Mouse (Mus musculus): ENCODE results near the gene Arsg.
"Not testable (repeated sequence)": the region's sequence is repeated elsewhere in the genome, so short reads cannot be mapped to it uniquely, and the experiment has no call there.

Arsg gene

DNA sequence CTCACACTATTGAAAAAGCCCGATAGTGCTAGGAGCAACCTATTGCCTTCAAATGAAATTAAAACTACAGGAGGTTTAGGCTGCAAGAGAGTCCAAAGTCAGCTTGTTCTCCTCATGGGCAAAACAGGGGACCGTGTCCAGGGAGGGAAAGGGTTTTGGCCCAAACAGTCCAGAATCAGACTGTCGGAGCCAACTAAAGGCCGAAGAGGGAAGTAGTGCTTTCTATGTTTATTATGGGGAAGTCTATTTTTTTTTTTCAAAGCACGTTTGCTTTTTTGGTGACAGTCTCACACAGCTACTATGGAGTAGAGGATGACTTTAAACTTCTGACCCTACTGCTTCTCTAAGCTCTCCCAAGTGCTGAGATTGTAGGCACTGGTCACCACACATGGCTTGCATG lies 5.0 kb upstream of the Arsg start:
- DNase-seq (ENCODE audit: extremely low spot score, low read depth, low spot score) = no peak

DNA sequence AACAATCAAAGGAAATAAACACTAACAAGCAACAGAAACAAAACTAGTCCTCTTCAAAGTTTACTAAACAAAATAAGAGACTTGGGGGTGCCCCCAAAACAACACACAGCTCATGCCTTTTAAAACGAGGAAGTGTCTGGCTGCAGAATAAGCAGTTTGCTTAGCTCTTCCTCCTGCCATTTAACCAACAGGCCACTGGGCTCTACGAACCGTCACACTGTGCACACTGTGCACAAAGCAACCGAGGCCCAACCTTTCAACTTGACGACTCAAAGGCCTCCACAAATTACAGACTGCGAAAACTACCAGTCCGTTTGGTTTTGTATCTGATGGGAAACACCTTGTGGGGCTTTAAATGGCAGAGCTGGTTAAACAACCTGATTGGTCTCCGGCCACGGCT lies 3.0 kb upstream of the Arsg start:
- DNase-seq (ENCODE audit: extremely low spot score, low read depth, low spot score) = no peak

DNA sequence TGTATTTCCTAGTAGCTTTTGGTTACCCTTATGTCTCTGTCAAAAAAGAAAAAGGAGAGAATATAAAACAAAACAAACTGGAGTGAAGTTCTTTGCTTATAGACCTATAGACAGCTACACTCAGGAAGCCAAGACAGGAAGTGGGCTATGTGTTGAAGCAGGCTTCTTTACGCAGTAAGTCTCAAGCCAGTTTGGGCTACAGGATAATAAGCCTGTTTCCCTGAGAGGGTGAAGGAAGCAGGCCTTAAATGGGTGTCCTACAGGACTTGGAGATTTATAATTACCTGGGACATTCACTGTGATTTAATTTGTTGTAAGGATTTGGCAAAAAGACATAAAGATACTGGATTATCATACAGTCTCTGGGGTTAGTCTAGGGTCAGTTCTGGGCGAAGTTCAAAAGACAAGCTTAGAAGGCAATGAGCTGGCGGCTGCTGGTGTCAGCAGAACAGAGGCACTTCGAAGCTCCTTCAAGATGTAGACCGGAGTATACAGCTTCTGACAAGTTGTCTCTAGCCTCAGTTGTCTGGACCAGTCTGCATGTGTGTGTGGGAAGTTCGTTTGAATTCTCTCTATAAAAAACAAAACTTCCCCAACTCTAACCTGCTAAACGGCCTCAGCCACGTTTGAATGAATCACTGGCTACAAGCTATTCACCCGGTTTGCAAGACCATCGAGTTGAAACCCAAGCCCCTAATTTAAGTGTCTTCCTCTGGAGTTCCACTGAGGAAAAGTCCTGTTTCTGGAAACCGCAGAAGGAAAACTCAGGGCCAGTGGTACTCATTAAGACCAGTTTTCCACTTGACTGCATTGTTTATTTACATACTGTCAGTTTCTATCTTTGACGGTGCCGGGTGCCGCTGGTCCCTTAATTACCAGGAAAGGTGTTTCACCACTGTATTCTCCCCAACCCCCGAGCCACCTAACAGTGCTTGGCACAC lies 2.0 kb upstream of the Arsg start:
- DNase-seq (ENCODE audit: extremely low spot score, low read depth, low spot score) = no peak

- no peak for DNase-seq (ENCODE audit: extremely low spot score, low read depth, low spot score)
These were observed 943 bp upstream of the Arsg start for GRCm38 (mm10) chr11:109472171-109472691.

- no peak for DNase-seq (ENCODE audit: extremely low spot score, low read depth, low spot score)
These were observed 378 bp upstream of the Arsg start for GRCm38 (mm10) chr11:109472821-109473170.

DNA sequence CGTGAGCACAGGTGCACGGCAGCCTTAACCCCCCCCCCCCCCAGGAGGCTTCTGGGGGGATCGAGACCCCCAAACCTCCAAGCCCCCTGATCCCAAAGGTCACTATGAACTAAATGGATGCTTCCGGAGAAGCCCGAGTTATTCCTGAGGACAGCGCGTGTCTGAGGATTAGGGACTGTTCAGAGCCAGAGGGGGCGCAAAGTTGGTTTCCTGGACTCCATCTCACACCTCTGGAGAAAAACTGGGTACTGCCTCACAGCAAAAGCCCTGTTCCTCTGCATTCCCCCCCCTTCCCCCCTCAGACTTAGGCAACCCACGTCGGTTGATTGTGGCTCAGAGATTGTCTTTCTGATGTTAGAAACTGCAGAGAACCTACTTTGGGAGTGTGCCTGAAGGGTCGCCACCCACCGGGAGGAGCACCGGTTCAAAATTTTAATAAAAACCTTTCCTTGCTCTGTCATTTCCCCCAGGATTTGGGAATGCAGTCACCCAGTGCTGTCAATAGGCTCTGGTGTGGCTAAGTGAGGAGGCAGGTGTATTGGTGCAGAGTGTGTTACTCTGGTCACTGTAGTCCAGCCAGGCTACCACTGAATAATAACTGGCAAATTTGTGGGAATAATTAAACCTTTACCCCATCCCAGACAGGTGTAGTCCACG lies 1.0 kb downstream of the Arsg start:
- DNase-seq (ENCODE audit: extremely low spot score, low read depth, low spot score) = no peak

GRCm38 (mm10) chr11:109474836-109475235 lies 1.7 kb downstream of the Arsg start:
- no peak for DNase-seq (ENCODE audit: extremely low spot score, low read depth, low spot score)

GRCm38 (mm10) chr11:109475717-109476116 lies 2.5 kb downstream of the Arsg start:
- no peak for DNase-seq (ENCODE audit: extremely low spot score, low read depth, low spot score)

GRCm38 (mm10) chr11:109476241-109476640 lies 3.1 kb downstream of the Arsg start:
- no peak for DNase-seq (ENCODE audit: extremely low spot score, low read depth, low spot score)

DNA sequence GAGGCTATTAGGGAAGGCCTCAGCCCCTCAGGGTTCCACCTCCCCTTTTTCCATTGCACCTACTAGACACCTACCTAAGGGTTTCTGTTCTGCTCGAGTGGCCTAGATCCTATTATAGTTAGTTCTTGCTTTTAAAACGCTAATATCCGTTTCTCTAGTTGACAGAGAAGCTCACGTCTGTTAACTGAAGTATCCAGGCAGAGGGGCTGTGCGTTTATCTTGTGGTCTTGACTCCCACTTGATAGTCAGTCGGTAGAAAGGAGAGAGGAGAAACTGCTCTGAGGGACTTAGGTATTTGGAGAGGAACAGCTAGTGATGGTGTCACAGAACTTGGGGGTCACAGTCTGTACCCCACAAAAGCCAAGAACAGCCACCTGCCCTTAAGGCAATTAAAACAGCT lies 3.5 kb downstream of the Arsg start:
- no peak for DNase-seq (ENCODE audit: extremely low spot score, low read depth, low spot score)

GRCm38 (mm10) chr11:109477606-109478380 lies 4.6 kb downstream of the Arsg start:
- no peak for DNase-seq (ENCODE audit: extremely low spot score, low read depth, low spot score)

DNA sequence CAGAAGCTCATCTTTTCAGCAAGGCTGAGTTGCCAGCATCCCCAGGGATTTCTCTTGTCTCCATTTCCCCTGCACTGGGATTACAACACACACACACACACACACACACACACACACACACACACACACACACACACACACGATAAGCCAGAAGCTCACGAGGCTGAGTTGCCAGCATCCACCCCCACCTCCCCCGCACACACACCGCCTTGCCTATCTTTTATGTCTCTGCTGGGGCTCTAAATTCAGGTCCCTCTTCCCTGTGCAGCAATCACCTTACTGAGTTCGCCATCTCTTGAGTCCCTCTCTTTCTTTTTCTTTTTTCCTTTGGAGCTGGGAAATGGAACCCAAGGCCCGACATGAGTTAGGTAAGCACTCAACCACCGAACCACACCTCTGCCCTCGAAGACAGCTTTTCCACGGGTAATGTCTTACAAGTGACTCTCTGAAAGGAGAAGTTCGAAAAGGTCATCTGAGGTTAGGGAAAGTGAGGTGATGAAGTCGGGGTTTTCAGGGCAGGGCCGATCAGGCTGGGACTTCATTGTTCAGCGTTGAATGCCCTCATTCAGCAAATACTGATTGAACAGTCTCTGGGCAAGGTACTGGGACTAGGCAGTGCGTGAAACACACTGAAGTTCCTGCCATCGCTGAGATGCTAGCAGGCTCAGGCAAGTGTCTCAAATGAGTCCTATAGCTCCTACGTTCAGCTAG lies 6.6 kb downstream of the Arsg start:
- no peak for DNase-seq (ENCODE audit: extremely low spot score, low read depth, low spot score)

DNA sequence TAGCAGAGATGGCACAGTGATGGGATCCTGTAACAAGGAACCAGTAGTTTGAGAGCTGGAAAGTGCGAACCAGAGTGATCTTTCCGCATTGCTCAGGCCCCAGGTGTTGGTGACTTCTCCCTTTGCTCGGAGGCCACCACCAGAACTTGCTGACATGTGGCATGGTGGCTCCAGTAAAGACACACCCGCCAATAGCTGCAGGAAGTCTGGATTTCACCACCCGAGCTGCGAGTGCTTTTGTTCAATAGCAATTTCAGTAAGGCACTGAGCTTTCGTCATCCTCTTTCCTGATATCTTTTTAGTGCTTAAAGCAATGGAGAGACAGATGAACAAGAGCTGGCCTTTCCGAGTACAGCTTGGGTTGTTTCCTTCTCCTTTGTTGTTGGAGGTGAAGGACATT lies 7.3 kb downstream of the Arsg start:
- no peak for DNase-seq (ENCODE audit: extremely low spot score, low read depth, low spot score)

DNA sequence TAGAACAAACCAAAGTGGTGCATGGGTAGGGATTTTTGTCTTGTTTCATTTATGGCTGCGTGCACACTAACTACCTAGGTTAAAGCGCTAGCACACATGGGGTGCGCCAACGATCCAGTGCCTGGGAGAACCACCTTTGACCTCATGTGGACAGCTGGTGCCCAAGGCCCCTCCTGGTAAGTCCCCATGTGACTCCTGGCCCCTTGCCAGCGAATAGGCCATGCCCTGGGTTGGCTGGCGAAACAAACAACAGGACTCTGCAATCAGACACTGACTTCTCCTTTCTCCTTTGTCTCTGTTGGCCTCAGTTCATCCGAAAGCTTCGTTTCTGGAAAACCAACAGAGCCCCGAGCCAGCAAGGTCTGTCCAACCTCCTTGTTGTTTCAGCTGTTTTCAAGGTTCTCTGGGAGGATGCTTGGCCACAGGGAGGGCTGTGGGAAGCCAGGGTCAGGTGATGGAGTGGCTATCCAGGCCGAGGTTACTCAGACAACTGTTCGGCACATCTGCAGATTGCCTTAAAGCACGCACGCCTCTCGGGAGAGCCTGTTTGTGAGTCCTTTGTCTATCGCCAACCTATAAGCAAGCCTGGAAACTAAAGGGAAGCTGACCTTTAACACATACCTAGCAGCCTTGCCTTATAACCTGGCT lies 12.3 kb downstream of the Arsg start:
- DNase-seq (ENCODE audit: extremely low spot score, low read depth, low spot score) = no peak

- no peak for DNase-seq (ENCODE audit: extremely low spot score, low read depth, low spot score)
These were observed 13.9 kb downstream of the Arsg start for GRCm38 (mm10) chr11:109487111-109487510.

- DNase-seq (ENCODE audit: extremely low spot score, low read depth, low spot score) = no peak
These were observed 15.0 kb downstream of the Arsg start for GRCm38 (mm10) chr11:109487991-109488684.

- DNase-seq (ENCODE audit: extremely low spot score, low read depth, low spot score) = no peak
These were observed 16.6 kb downstream of the Arsg start for GRCm38 (mm10) chr11:109489763-109490162.

DNA sequence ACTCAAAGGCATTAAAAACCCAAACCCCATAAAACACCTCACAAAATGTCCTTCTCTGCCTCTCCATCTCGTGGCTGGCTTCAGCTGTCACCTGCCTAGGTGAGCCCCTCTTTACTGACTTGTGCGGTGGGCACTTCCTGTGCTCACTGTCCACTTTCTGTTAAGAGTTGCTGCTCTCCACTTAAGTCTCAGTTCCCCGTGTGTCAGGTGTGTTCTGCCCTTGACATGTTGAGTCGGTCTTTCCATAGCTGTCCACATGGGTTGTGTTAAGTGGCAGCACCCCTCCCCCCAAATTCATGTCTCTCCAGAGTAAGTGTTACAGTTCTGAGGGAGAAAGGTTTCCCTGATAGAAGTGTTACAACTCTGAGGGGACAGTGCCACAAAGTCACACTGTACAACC lies 18.7 kb downstream of the Arsg start:
- DNase-seq (ENCODE audit: extremely low spot score, low read depth, low spot score) = no peak

DNA sequence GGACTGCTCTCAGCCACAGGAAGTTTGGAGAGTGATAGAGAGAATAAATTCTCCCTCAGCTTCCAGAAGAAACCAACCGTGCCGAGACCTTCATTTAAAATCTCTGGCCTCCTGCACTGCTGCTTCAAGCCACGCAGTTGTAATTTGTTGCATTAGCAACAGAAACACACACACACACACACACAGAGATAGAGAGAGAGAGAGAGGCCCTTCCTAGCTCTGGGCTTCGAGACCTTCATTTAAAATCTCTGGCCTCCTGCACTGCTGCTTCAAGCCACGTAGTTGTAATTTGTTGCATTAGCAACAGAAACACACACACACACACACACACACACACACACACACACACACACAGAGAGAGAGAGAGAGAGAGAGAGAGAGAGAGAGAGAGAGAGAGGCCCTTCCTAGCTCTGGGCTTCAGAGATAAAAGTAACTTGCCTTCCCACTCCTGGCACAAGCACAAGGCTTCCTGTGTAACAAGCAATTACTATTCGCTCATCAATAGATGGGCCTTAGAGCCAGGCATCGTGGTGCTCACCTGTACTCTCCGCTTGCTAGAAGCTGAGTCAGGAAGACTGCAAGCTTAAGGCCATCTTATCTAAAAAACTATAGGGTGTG lies 19.8 kb downstream of the Arsg start:
- not testable (repeated sequence) for DNase-seq (ENCODE audit: extremely low spot score, low read depth, low spot score)

Data from hindlimb bud, embryonic 11.5 days (tissue).